Comparison of ENCODE assay signal across 15 mouse cellular contexts in the genomic region with DNA sequence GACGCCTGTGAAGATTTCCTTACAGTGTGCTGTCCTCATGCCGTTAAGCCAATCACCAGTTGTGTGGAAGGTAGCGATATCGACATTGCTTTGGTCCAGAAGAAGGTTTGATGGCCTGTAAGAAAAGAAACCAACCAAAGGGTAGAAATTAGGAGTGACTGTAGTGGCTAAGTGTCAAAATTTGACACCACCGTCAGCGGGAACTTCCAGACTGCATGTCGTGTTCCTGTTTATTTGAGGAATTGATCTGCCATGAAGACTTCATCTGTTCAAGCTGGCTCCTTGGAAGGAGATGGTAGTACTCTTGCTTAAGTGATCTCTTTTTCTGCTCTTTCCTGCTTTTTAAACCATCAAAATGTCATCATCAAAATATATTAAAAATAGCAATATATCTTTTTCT.
"Had no signal": no experiment of that assay in that cellular context is flagged by ENCODE, and none has a peak within 500 bp of the region (broad histone marks: within the 10 kb centered on the region; RNA-seq: fewer than 3 reads in every experiment).

No protein-coding gene starts in this region.

- H3K4me1 ChIP-seq: midbrain, embryonic 13.5 days; midbrain, embryonic 15.5 days; neural tube, embryonic 12.5 days; stomach, embryonic 15.5 days had no signal

- H3K36me3 ChIP-seq: midbrain, embryonic 13.5 days; midbrain, embryonic 15.5 days; stomach, embryonic 15.5 days had no signal

- H3K27ac ChIP-seq: midbrain, embryonic 13.5 days; midbrain, embryonic 15.5 days; neural tube, embryonic 12.5 days; stomach, embryonic 15.5 days; stomach, postnatal 0 days had no signal

- H3K9ac ChIP-seq: lung, embryonic 14.5 days; midbrain, embryonic 13.5 days; midbrain, embryonic 15.5 days; neural tube, embryonic 12.5 days; stomach, embryonic 15.5 days had no signal

- DNase-seq: lung, adult 18-20 months; lung, embryonic 14.5 days; lung, postnatal 10 days; lung, postnatal 4 days; right cerebral cortex, postnatal 14 days; thymus, adult 2 months; thymus, postnatal 25 days; thymus, postnatal 4 days had no signal

- H3K27me3 ChIP-seq: midbrain, embryonic 13.5 days; midbrain, embryonic 15.5 days; neural tube, embryonic 12.5 days; stomach, embryonic 15.5 days had no signal

- ATAC-seq: midbrain, embryonic 13.5 days; midbrain, embryonic 15.5 days had no signal

- H3K4me2 ChIP-seq: lung, embryonic 14.5 days; midbrain, embryonic 11.5 days; midbrain, embryonic 13.5 days; midbrain, embryonic 15.5 days; neural tube, embryonic 12.5 days; stomach, embryonic 15.5 days had no signal

- H3K4me3 ChIP-seq: midbrain, embryonic 13.5 days; midbrain, embryonic 15.5 days; myocyte; neural tube, embryonic 12.5 days; stomach, embryonic 15.5 days had no signal

- H3K9me3 ChIP-seq: midbrain, embryonic 13.5 days; midbrain, embryonic 15.5 days; neural tube, embryonic 12.5 days; stomach, embryonic 15.5 days had no signal
